Mouse (Mus musculus) embryo, embryonic 10 days (tissue): Measurements from ENCODE around the gene Cel.

Experiments
- DNase-seq: peaks from one replicate; pipeline ENCODE4 v3.0.0-alpha.2; 2015; ENCODE audit warnings: low spot score

Cel gene

DNA sequence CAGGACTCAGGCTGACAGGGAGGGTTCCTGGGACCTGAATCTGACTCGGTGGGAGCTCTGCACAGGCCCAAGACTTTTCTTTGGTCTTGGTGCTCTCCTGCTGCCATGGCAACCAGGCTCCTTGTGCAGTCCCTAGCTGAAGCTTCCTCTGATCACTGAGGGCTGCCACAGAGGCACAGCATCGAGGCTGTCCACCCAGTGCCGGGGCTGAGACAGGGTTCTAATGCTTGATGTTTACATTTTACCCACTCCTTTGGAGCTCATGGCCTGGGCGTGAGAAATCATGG, 25.6 kb downstream of the Cel start:
- peak; percentile 51 for DNase-seq

DNA sequence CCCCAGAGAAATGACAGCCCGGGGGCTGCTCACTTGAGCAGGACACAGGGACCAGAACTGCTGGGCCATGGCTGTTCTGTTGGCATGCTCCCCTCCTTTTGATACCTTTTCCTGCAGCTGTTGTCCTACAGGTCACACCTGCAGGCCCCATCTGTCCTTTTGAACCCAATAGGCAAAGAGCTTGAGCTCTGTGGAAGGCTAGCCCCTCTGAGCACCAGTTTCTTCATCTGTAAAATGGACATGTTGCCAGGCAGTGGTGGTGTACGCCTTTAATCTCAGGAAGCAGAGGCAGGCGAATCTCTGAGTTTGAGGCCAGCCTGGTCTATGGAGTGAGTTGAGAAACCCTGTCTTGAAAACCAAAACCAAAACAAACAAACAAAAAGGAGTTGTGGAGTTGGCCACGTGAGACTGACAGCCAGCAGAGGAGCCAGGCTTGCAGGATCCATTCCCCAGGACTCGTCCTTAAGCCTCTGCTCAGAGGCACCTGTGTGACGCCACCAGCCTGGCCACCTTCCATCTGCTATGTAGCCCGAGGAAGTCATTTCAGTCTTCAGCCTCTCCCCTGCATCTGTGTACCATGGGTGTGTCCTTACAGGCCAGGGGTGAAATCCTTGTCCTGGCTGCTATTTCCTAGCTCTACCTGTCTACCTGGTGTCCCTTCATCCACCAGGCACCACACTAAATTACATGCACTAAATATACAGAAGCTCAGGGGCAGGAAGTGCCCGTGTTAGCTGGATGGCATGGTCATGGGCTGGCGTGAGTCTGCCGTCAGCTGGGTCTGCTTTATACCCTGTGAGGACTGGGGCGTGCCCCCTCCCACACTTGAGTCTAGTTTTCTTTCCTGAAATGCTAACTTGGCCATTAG, 26.2 kb downstream of the Cel start:
- DNase-seq, result no peak

DNA sequence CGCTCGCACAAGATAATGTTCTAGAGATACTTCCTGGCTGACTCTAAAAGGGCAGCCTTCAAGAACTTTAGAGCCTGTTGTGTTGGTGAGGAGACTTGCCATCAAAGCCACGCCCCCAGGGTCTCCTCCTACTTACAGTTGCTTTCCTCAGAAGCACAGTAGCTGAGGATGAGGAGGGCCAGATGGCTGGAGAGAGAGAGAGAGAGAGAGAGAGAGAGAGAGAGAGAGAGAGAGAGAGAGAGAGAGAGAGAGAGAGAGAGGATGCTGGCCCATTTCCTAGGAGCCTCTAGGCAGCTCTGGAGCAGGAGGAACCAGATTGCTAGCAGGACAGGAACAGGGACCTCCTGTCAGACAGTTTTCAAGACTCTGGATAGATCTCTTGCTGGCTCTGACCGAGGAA, 27.0 kb downstream of the Cel start:
- DNase-seq, result no peak

DNA sequence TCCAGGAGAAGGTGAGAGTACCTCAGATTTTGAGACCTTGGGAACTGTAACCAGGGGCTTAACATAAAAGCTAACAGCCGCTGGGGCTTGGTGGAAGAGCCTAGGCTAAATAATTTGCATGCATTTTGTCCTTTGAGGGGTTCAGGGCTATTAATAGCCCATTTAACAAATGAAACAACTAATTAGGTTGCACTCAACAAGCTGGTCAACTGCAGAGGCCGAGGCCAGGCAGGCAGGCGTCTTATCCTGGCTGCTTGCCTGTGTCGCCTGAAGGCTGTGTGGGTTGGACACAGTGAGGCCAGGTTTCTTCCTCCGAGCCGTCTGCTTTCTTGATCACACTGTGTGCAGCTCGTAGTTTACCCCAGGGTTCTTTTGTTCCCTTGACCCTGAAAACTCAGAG, 27.6 kb downstream of the Cel start:
- no peak for DNase-seq

DNA sequence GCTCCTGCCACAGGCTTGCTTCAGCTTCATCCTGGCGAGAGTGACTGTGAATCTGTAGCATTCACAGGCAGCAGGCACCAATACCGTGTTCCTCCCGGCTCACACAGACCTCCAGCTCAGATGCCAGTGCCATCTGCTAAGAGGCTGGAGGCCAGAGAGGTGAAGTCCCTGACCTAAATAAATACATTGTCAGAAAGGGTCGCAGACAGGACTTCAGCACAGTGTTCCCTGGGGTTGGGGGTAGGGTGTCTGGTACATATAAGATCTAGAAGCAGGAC, 28.0 kb downstream of the Cel start:
- DNase-seq, result no peak

DNA sequence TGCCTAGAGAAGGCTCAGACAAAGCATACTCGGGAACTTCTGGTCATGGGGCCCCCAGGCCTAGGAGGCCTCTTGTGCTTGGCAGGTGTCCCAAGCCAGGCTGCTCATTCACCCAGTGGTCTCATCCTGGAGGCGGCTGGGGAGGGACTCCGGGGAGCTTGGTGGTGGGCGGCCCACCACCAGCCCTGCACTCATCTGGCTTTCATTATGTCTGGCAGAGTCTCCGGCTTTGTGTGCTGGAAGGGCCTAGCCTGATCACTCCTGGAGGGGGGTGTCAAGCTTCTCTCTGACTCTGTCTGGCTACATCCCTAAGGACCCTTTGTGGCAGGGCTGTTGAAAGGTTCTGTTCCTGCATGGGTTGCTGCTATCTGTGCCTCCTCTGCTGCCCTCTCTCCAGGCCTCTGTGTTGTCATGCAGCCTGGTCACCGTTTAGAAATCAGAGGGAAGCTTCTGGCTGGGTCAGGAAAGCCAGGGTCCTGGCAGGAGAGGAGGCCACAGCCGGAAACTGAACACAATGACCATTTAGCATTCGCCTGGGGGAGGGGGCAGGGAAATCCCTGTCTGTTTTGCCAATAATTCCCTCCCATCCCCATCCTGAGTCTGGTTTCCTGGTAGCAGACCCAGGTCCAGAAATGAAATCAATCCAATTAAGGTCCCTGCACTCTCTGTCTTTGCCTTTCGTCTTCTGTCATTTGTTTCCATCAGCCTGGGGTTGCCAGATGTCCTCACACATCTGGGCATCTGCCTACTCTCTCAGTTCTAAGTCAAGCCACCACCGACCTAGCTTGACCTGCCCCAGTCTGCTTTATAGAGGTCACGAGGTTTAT, 28.6 kb downstream of the Cel start:
- peak; percentile 68 for DNase-seq

DNA sequence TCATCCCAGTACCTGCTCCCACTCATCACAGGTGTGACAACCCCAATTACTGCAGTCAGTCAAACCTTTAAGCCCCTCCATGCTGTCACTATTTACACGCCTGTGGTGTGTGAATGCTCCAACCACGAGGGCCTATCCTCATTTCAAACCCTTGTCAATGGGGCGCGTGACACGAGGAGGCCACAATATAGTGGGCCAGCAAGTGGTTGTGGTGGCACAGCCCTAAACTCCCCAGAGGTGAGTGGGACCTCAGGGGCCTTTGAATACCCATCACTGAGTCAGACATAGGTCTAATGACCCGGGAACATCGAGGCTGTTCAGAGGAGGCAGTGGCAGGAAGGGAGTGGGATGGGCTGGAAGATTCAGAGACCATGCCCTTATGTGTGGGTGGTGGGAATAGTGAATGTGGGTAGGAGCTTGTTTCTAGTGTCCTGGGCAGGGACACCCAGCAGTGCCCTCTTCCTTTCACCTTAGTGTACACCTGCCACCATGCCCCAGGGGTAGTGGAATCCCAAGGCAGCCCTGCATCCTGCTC, 29.2 kb downstream of the Cel start:
- DNase-seq, result no peak

DNA sequence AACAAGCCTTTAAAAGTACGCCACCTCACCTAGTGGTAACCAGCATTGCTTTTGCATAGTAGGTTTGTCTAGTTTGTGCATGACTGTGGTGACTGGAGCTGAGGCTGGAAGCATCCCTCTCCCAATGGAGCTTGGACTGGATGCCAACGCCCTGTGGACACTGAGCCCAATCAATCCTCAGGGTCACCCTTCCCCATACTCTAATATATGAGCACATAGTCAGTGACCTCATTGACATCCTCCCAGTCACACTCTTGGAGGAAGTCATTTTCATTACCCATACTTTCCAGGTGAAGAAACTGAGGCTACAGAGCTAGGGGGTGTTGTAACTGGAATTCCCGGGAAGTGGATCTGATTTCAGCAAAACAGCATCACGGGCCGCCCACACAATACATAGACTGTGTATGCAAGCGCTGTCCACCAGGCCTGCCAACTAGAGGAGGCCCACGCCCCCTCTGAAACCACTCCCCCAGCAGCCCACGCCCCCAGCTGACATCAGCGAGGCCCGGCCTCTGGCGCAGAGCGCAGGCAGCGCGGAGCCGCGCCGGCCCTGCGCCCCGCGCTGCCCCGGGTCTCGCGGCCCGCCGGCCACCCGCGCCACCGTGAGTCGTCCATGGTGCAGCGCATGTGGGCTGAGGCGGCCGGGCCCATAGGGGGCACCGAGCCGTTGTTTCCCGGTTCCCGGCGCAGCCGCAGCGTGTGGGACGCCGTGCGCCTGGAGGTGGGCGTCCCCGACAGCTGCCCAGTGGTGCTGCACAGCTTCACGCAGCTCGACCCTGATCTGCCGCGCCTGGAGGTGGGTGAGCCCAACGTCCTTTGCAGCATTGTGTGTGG, 30.0 kb downstream of the Cel start:
- DNase-seq, result peak; percentile 88

DNA sequence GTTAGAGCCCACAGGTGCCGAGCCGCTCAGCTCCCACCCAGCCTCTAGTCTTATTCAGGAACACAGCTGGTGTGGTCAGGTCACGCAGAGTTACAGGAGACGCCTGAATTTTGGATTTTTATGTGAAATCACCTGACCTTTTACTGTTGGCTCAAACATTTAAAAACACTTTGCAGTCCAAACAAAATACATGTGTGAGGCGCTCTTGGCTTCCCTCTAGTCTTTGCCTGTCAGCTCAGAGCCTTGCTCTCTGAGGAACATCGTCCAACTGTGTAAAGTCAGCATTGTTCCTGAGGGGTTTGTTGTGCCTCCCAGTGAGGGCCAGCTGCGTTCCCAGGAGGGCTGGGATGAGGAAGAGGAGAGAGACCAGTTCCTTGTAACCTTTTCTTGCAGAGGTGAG, 32.9 kb downstream of the Cel start:
- DNase-seq, result no peak

DNA sequence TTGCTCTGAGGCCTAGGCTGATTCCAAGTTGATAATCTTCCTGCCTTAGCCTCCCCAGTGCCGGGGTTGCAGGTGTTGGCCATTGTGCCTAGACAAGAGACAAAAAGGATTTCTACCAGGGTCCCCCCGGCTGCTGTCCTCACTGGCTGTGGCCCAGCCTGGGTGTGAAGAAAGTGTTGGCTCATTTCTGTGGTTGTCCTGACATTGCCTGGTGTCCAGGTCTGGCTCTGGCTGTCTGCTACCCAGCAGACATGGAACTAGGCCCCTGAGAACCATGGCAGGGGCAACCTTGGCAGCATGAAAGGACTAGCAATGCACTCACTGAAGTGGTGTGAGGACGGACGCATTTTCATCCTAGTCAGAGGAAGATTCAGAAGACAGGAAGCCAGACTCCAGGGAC, 33.3 kb downstream of the Cel start:
- DNase-seq, result no peak

DNA sequence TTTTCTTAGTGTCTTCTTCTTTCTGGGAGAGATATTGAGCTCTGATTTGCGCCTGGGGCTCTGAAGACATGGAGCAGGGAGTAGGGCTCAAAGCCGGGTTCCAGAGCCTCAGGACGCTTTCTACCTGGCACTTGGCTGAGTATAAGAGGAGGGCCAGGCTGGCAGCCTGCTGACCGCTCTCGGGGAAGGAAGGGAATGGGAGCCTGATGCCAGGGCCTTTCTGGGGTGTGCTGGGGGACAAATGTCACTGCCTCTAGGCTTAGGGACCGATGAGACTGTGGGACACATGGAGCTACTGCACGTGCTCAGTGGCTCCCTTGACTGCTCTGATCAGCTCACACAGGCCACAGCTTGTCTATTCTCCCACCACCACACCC, 34.9 kb downstream of the Cel start:
- no peak for DNase-seq

DNA sequence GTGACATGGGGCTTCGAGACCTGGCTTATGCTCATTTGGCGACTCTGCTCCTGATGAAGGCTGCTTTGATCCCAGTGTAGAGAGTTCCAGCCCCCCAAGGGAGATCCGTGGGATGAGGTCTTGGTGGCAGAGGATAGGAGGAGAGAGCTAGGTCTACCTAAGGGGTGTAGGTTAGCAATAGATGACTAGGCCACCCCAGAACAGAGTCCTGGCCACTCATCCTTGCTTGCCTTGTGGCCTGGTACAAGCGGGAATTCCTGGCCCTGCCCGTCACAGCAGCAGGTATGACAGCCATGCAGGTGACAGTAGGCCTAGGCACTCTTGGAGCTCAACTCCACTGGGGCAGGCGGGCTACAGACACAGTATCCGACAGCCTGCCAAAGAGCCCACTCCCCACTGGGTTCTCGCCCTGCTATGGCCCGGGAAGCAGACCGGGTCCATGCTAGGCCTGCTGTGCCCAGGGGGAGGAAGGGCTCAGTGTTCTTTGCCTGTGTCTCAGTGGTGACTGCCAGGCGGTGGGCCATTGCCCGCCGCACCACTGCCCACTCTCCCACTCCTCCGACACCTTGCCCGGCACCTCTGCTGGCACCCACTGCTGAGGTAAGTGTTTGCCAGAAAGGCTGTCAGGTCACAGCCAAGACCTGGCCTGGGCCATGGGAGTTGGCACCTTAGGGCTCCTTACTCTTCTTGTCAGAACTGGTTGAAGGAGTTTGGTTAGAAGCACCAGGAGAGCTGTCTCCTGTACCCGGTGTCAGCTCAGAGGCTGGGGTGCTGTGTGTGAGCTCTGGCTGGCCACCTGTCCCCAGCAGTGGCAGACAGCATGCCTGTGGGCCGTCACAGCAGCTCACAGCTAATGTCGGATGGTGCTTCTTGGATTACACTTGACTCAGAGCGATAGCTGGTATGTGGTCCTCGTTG, 35.5 kb downstream of the Cel start:
- no peak for DNase-seq

DNA sequence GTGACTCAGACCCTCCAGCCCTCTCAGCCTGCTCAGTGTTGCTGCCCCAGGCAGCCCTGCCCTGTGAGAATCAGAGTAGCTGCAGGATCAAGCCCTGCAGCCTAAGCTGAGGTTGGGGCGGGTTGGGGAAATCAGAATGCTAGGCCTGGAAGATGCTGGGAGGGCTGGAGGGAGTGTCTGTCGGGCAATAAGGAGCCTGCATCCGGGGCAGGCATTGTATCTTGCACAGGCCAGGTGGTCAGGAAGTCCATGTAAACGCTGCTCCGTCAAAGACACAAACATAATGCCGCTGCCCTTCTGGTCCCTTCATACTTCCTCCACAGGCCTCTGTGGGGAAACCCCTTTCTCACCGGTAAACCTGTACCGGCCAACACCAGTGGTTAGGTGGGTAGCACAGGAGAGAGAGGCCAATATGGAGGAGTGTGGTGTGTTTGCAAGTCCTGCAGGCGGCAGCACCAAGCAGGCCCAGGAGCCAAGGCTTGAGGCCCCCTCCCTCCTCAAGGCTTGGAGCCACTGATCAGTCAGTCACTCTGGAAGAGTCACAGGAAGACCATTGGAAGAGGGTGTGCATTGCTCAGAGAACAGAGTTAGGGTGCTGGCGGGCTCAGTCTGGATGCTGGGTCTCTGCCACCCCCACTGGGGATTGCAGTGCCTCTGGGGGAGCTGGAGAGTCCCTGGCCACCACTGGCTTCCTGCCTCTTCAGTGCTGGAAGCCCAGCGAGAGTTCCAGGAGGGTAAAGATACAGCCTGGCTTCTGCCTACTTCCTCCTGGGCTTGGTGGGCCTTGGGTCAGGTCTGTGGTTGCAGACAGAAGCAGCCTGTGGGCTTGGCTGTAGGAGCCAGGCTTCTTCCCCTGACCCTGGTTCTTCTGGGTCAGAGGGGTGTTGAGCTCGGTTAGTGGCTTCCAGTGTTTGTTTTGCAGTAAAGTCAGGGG, 37.0 kb downstream of the Cel start:
- DNase-seq, result peak; percentile 57

DNA sequence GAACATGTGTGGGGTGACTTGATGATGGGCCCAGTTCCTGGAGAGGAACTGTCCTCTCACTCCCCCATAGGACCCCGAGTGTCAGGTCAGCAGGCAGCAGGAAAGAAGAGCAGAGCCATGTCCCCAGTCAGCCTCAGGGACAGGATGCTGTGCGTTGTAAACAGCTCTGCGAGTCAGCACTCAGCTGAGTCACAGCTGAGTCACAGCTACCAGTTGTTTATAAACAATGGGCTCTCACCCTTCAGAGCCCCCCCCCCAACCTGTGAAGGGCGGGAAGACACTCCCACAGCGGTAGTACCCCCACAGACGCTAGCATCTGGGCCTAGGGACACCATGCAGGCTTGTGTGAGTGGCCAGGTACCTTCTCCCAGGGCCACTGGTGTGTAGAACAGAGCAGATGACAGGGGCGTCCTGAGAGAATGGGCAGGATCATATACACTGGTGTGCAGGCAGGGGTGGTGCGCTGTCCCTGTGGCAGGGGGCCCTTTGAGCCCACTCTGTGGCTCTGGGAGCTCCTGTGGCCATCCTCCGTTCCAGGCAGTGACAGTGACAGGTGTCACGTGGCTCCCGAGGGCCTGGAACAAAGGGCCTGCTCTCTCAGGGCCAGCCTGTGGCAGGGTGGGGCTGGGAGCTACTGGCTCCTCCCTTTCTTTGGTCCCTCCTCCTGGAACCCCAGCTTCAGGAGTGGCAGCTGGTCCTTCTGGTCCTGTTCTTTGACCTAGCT, 37.8 kb downstream of the Cel start:
- peak; percentile 80 for DNase-seq

DNA sequence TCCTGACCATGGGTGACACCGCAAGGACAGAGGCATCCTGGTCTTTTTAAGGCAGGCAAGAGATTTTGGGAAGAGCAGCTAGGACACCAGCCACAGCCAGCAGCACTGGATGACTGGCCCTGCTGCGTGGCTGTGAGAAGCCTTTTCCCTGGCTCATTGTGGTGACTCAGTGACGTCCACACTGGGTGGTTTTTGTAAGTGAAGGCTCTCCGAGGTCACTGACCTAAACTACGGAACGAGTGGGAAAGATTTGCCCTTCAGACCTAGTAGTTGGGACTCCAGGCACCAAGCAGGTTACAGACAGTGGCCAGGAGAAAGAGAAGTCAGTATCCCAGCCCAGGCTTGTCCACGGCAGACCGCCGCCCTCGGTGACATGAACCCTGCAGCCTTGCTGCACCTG, 38.8 kb downstream of the Cel start:
- no peak for DNase-seq

DNA sequence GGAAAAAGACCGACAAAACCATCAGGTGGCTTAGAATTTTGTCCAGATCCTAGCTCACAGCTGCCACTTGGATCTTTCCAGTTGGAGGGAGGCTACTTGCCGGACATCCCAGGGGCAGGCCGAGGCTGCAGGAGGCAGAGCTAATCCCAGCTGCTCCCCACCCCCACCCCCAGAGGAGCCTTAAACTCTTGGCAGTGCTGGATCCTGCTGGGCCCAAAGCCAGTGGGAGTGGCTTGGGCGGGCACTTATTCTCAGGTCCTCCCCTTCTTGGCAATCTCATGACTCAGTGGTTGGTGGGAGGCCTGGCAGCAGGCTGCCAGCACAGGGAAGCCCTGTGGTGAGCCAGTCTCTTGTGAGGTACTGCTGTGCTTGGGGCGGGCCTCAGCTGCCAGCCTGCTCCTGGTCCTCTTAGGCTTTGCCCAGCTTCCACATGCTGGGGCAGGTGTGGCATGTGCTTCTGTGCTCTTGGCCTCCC, 39.5 kb downstream of the Cel start:
- DNase-seq, result no peak

DNA sequence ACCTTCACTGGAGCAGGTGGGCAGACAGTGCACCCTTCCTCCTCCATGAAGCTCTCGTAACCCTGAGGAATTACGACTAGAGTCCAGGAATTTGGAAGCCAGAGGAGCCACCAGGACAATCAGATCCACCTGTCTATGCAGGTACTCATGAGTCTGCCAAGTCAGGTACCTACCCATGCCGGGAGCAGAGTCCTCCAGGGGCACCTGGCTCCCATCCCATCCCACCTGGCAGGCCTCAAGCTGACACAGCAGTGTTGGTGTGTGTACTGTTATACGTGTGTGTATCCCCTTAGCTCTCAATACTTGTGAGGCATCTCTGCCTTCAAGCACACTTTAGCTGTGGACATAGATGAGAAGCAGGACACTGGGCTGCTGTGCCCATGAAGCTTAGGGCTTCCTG, 41.0 kb downstream of the Cel start:
- no peak for DNase-seq

DNA sequence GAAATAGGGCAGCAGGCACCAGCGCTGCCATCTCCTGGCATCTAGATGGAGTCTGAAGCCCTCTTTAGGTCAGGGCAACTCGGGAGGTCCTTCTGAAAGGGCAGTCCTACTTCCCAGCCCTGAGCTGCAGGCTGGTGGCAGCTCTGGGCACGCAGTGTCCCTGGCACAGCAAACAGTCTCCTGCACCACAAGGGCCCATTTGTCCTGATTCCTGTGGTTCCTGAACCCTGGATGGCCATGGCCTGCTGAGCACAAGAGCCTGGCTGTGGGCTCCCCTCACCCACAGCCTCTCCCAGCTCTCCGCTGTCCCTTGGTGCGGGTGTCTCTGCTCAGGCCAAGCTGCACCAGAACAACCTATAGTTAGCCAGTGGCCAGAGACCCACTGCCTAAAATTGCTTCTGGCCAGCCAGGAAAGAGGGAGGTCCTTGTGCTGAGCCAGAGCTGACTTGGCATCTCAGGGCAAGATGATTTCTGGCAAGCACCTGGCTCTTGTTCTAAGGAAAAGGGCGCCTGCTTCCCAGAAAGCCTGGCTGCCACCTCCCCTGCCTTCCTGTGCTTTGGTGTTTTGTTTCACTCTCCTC, 41.5 kb downstream of the Cel start:
- no peak for DNase-seq

DNA sequence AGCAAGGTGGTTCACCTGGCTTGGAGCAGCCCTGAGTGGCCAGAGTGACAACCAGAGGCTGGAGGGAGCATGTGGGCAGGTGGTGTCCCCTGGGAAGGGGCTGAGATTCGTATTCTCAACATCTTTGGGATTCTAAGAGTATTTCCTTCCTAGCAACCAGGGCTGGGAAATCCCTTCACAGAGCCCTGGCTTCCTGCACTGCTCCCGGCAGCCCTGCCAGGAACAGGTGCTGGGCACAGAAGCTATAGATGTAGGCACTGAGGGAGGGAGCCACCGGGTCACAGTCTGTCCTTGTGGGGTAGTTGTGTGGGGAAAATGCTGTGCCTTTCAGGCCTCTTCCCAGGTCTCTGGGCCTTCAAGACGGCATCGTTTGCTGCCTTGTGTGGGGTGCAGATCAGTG, 42.6 kb downstream of the Cel start:
- no peak for DNase-seq
